Mouse (Mus musculus) Muller cell, postnatal 12 days (primary cell): ENCODE data around the gene Gm7697.
A peak's percentile ranks its signal among the peaks of the same experiment; 100 is the strongest.
"Not testable (repeated sequence)": the region's sequence is repeated elsewhere in the genome, so short reads cannot be mapped to it uniquely, and the experiment has no call there.

Source experiments
- DNase-seq: peaks from one replicate; pipeline ENCODE4 v3.0.0-alpha.2; 2015; ENCODE audit errors: inconsistent ontology term

Gene Gm7697

DNA sequence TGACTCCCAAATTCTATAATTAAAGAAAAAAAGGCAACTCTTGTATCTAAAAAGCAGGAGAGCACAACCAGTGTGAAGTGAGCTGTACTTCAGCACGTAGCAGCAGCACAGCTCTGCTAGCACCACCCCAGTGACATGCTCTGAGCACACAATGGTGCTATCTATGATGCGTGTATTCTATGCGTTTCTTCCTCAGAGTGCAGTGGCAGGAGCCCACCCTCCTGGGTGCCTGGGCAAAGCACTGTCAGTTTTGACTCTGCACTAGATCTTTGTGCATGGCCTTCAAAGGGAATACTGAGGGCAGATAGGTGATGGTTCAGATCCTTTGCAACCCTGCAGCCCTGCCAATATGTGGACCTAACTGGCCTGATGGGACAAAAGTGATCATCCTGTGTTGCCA lies at the start of gene Gm7697:
TSS of gene Gm7697 (minus strand) at position 101 of the 400 bp plus-strand sequence.
- DNase-seq: not testable (repeated sequence)

GRCm38 (mm10) chr8:69551249-69551648 lies 28.5 kb upstream of the Gm7697 start:
- DNase-seq: not testable (repeated sequence)

- peak; percentile 20 for DNase-seq
Observed at GRCm38 (mm10) chr8:69549556-69549955, 26.8 kb upstream of the Gm7697 start.

GRCm38 (mm10) chr8:69548114-69548513 lies 25.3 kb upstream of the Gm7697 start:
- not testable (repeated sequence) for DNase-seq

- DNase-seq: not testable (repeated sequence)
Observed at GRCm38 (mm10) chr8:69547208-69547607, 24.4 kb upstream of the Gm7697 start.

GRCm38 (mm10) chr8:69545020-69545419 lies 22.2 kb upstream of the Gm7697 start:
- peak; percentile 56 for DNase-seq

DNA sequence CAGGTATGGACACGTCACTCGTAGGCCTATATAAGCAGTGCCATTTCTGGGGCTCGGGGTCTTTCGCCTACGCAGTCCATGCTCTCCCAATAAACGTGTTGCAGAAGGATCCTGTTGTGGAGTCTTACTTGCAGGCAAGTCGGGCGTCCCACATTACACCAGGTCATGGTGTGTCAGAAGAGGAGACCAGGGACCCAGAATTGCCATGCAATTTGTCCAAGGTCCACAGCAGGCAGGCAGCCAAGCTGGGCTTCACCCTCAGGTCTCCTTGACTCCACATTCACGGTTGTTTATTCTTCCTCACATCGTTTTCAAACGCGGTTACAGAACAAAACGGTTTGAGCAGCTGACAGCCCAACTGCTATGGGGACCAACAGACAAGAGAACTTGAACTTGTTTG lies 21.7 kb upstream of the Gm7697 start:
- DNase-seq: peak; percentile 9

DNA sequence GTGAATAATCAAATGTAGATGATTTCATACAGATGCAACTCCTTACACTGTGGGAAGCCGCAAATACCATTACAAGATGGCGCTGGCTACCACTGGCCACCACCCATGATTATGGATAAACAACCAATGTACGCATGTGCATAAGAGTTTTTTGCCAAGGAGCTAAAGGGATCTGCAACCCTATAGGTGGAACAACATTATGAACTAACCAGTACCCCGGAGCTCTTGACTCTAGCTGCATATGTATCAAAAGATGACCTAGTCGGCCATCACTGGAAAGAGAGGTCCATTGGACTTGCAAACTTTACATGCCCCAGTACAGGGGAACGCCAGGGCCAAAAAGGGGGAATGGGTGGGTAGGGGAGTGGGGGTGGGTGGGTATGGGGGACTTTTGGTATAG lies 21.2 kb upstream of the Gm7697 start:
- DNase-seq: not testable (repeated sequence)

- not testable (repeated sequence) for DNase-seq
Observed at GRCm38 (mm10) chr8:69540764-69541163, 18.0 kb upstream of the Gm7697 start.

DNA sequence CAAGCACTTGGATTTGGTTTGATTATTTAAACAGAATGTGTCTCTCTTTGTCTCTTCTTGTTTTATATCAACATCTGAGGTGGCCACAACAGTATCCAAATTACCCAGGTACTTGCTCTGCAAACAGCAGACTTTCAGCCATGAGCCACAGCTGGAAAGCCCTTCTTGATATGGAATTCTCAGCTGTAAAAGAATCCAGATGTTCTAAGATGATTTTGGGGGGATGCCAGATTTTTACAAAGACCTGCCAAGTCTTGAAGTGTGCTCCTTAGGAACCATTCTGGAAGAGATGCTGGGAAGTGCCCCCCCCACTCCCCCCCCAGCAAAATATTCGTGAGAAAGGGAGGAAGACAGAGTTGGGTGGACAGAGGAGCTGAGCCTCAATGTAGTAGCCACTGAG lies 17.6 kb upstream of the Gm7697 start:
- DNase-seq: not testable (repeated sequence)

GRCm38 (mm10) chr8:69474946-69475345 lies 47.8 kb downstream of the Gm7697 start:
- DNase-seq: not testable (repeated sequence)

DNA sequence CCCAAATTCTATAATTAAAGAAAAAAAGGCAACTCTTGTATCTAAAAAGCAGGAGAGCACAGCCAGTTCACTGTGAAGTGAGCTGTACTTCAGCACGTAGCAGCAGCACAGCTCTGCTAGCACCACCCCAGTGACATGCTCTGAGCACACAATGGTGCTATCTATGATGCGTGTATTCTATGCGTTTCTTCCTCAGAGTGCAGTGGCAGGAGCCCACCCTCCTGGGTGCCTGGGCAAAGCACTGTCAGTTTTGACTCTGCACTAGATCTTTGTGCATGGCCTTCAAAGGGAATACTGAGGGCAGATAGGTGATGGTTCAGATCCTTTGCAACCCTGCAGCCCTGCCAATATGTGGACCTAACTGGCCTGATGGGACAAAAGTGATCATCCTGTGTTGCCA lies 69.3 kb downstream of the Gm7697 start, which contains the start of gene Gm9495:
TSS of gene Gm9495 (minus strand) at position 101 of the 400 bp plus-strand sequence.
- not testable (repeated sequence) for DNase-seq
